22 mouse cellular contexts compared by ENCODE assay signal in genomic region chr12:27796642-27797041, GRCm38 (mm10).
DNase-seq lines count a peak whose midpoint lies in the region; ATAC-seq lines count a peak whose summit lies in the region.
"Had no signal": no experiment of that assay in that cellular context is flagged by ENCODE, and none has a peak within 500 bp of the region (broad histone marks: within the 10 kb centered on the region; RNA-seq: fewer than 3 reads in every experiment).

No protein-coding gene starts in this region.

- peak; percentile 49 for DNase-seq in embryonic facial prominence, embryonic 11.5 days (ENCODE audit: low spot score)
- no peak for DNase-seq in embryonic facial prominence, embryonic 10.5 days (ENCODE audit: low spot score)
- peak; percentile 16 for DNase-seq in kidney, postnatal 14 days
- DNase-seq in kidney, adult 18-20 months, result no peak
- peak; percentile 9 for DNase-seq in 3T3-L1 (ENCODE audit: low read depth, low spot score)
- DNase-seq in kidney, postnatal 36 days, result peak; percentile 3 to 6
- no peak for DNase-seq in spleen, postnatal 36 days (ENCODE audit: low spot score in 2 of 2)
- DNase-seq: adrenal gland, postnatal 25 days; cerebellum, adult 11 months; cerebellum, postnatal 10 days; gastrocnemius, postnatal 25 days; lung, postnatal 10 days; spleen, adult 18-20 months had no signal

- H3K9me3 ChIP-seq in embryonic facial prominence, embryonic 11.5 days (replicated peaks; ENCODE audit: control insufficient read depth, low read length), result no peaks in the 10 kb centered on the region
- H3K9me3 ChIP-seq in embryonic facial prominence, embryonic 10.5 days, result no peaks in the 10 kb centered on the region
- H3K9me3 ChIP-seq: forebrain, embryonic 15.5 days; heart, embryonic 10.5 days; hindbrain, embryonic 12.5 days; limb, embryonic 12.5 days; liver, embryonic 12.5 days; midbrain, embryonic 15.5 days; neural tube, embryonic 15.5 days; stomach, embryonic 15.5 days had no signal

- H3K4me2 ChIP-seq in embryonic facial prominence, embryonic 11.5 days (ENCODE audit: low read depth, low read length), result no peak overlapping the region
- H3K4me2 ChIP-seq: forebrain, embryonic 15.5 days; hindbrain, embryonic 12.5 days; limb, embryonic 12.5 days; liver, embryonic 12.5 days; midbrain, embryonic 15.5 days; neural tube, embryonic 15.5 days; stomach, embryonic 15.5 days had no signal

- H3K4me1 ChIP-seq in embryonic facial prominence, embryonic 11.5 days (ENCODE audit: control insufficient read depth, insufficient read depth, low read length), result no peaks in the 10 kb centered on the region
- H3K4me1 ChIP-seq in embryonic facial prominence, embryonic 10.5 days, result no peaks in the 10 kb centered on the region
- H3K4me1 ChIP-seq: forebrain, embryonic 15.5 days; hindbrain, embryonic 12.5 days; limb, embryonic 12.5 days; liver, embryonic 12.5 days; midbrain, embryonic 15.5 days; neural tube, embryonic 15.5 days; stomach, embryonic 15.5 days had no signal

- ATAC-seq in embryonic facial prominence, embryonic 11.5 days (replicated peaks; ENCODE audit: insufficient number of reproducible peaks, low FRiP score, low TSS enrichment, low read depth), result no peak
- ATAC-seq: forebrain, embryonic 15.5 days; liver, embryonic 12.5 days; midbrain, embryonic 15.5 days had no signal

- no peaks in the 10 kb centered on the region for H3K36me3 ChIP-seq in embryonic facial prominence, embryonic 11.5 days (replicated peaks; ENCODE audit: control insufficient read depth, insufficient read depth, low read depth, low read length)
- H3K36me3 ChIP-seq in embryonic facial prominence, embryonic 10.5 days (replicated peaks), result no peaks in the 10 kb centered on the region
- H3K36me3 ChIP-seq: forebrain, embryonic 15.5 days; G1E; heart, embryonic 10.5 days; hindbrain, embryonic 12.5 days; limb, embryonic 12.5 days; liver, embryonic 12.5 days; midbrain, embryonic 15.5 days; neural tube, embryonic 15.5 days; stomach, embryonic 15.5 days had no signal

- WGBS in embryonic facial prominence, embryonic 11.5 days, result 75% methylated on average over 4 of the region's 4 CpGs
- 80% methylated on average over 4 of the region's 4 CpGs for WGBS in embryonic facial prominence, embryonic 10.5 days

- no peak overlapping the region for H3K27ac ChIP-seq in embryonic facial prominence, embryonic 11.5 days (replicated peaks; ENCODE audit: low read depth, low read length)
- H3K27ac ChIP-seq in embryonic facial prominence, embryonic 10.5 days (replicated peaks), result no peak overlapping the region
- H3K27ac ChIP-seq: forebrain, embryonic 15.5 days; heart, embryonic 10.5 days; hindbrain, embryonic 12.5 days; limb, embryonic 12.5 days; liver, embryonic 12.5 days; midbrain, embryonic 15.5 days; neural tube, embryonic 15.5 days; stomach, embryonic 15.5 days had no signal

- no peaks in the 10 kb centered on the region for H3K27me3 ChIP-seq in embryonic facial prominence, embryonic 11.5 days (ENCODE audit: control insufficient read depth, insufficient read depth, low read length)
- no peaks in the 10 kb centered on the region for H3K27me3 ChIP-seq in embryonic facial prominence, embryonic 10.5 days (replicated peaks; ENCODE audit: low read depth, poor library complexity, severe bottlenecking)
- H3K27me3 ChIP-seq: forebrain, embryonic 15.5 days; hindbrain, embryonic 12.5 days; limb, embryonic 12.5 days; liver, embryonic 12.5 days; midbrain, embryonic 15.5 days; neural tube, embryonic 15.5 days; stomach, embryonic 15.5 days had no signal

- no peak overlapping the region for H3K4me3 ChIP-seq in embryonic facial prominence, embryonic 11.5 days (ENCODE audit: low read depth, low read length)
- no peak overlapping the region for H3K4me3 ChIP-seq in embryonic facial prominence, embryonic 10.5 days
- H3K4me3 ChIP-seq: forebrain, embryonic 15.5 days; heart, embryonic 10.5 days; hindbrain, embryonic 12.5 days; limb, embryonic 12.5 days; liver, embryonic 12.5 days; midbrain, embryonic 15.5 days; neural tube, embryonic 15.5 days; stomach, embryonic 15.5 days had no signal

- no peak overlapping the region for H3K9ac ChIP-seq in embryonic facial prominence, embryonic 11.5 days (replicated peaks; ENCODE audit: low read length)
- H3K9ac ChIP-seq: forebrain, embryonic 15.5 days; hindbrain, embryonic 12.5 days; limb, embryonic 12.5 days; liver, embryonic 12.5 days; midbrain, embryonic 15.5 days; neural tube, embryonic 15.5 days; stomach, embryonic 15.5 days had no signal

Comparison
In these comparisons a context has a peak if more than half of its experiments do, and no peak if none do; other contexts are left out.
1. DNase-seq: peak in embryonic facial prominence, embryonic 11.5 days (single experiment), kidney, postnatal 14 days (single experiment), 3T3-L1 (single experiment) and kidney, postnatal 36 days (2 of 2); none in embryonic facial prominence, embryonic 10.5 days (single experiment), kidney, adult 18-20 months (single experiment) and spleen, postnatal 36 days (0 of 2).